Mouse (Mus musculus) olfactory bulb, adult 2 months (tissue): ENCODE results near the gene Bok.

Experiments used
- CTCF ChIP-seq: fragments of 200-500 bp; IDR thresholded peaks from 2 replicates; pipeline ENCODE4 v1.5.1; 2012; ENCODE audit warnings: low read depth, mild to moderate bottlenecking, low read length, moderate library complexity; ENCODE audit not compliant: insufficient read depth
- POLR2A ChIP-seq: fragments of 200-500 bp; IDR thresholded peaks from 2 replicates; pipeline ENCODE4 v1.6.1; 2012; ENCODE audit warnings: mild to moderate bottlenecking, low read depth, low read length, moderate library complexity; ENCODE audit not compliant: insufficient read depth

DNA sequence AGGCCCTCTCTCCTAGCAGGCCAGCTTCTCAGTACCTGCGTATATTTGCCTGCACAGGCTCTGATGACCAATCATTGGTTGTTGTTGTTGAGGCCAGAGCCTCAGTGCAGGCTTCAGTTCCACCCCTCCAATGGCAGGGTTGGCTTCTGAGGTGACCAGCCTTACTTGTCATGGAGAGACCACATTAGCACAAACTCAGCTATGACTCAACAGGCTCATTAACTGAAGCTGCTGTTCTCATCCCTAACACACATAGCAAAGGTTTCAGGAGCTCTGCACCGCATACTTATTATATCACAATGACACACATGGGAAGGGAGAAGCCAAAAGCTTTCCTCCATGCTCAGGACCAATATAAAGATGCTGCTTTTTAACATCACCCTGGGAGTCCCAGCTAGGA lies 55.2 kb downstream of the Bok start:
- no peak for TF ChIP-seq CTCF
- TF ChIP-seq POLR2A = no peak
